Mouse (Mus musculus) embryo, embryonic 10.5 days (tissue): Measurements from ENCODE around the gene Gm3127.
"Not testable (repeated sequence)": the region's sequence is repeated elsewhere in the genome, so short reads cannot be mapped to it uniquely, and the experiment has no call there.

Experiments
- DNase-seq: peaks from one replicate; pipeline ENCODE4 v3.0.0-alpha.2; 2015; ENCODE audit warnings: low spot score

Gene Gm3127

GRCm38 (mm10) chr14:4164730-4165129, at the start of gene Gm3127:
Gene Gm3127, plus strand, starts transcription at chr14:4165030.
- not testable (repeated sequence) for DNase-seq

- DNase-seq: not testable (repeated sequence)
These were observed 23.2 kb upstream of the Gm3127 start for GRCm38 (mm10) chr14:4141646-4142045.

- peak; percentile 0 for DNase-seq
These were observed 17.2 kb downstream of the Gm3127 start for GRCm38 (mm10) chr14:4182030-4182429.

GRCm38 (mm10) chr14:4182491-4183210, 17.8 kb downstream of the Gm3127 start, which contains the start of gene Gm2974:
Gene Gm2974, plus strand, starts transcription at chr14:4182576.
- peak; percentile 1 for DNase-seq

GRCm38 (mm10) chr14:4183375-4183774, 18.5 kb downstream of the Gm3127 start:
- not testable (repeated sequence) for DNase-seq
